ENCODE assay signal across 19 mouse cellular contexts in the genomic region with DNA sequence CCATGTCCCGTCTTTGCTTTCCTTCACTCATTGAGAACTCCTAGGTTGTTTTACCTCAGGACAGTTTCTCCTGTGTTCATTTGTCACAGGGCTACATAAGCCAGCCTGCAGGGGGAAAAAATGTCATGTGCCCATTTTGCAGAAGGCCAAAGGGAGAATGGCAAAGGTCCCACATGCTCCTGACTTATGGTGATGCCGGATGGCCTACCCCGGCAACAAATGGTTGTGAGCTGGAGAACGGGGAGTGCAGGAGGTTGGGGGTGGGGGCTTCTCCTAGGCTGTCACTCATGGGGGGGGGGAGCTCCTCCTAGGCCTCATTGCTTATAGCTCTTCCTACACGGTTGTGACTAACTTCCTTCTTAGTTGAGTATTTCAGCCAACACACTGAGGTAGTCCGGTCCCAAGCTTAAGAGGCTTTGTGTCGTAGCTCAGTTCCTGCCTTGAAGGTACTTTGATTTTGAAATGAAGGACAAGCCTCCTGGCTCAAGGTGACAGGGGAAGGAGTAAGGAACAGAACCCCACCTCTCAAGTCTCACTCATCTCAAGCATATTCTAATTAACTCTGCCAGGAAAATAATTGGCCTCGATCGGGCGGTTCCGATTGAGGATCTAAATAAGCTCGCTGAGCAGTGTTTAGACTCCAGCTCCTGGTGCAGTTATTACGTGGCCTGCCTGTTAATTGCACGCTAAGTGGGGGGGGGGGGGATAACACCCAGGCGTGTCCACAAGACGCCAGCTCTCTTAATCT.
DNase-seq lines count a peak whose midpoint lies in the region; ATAC-seq and TF ChIP-seq lines count a peak whose summit lies in the region.
"Had no signal": no experiment of that assay in that cellular context is flagged by ENCODE, and none has a peak within 500 bp of the region (broad histone marks: within the 10 kb centered on the region; RNA-seq: fewer than 3 reads in every experiment).

No protein-coding gene starts in this region.

- 0 out of 2 replicates have a peak overlapping the region, but pooled peaks have one; percentile 3 for H3K4me2 ChIP-seq in kidney, embryonic 15.5 days
- H3K4me2 ChIP-seq in hindbrain, embryonic 16.5 days (ENCODE audit: low read length) = no peak overlapping the region
- H3K4me2 ChIP-seq: embryonic facial prominence, embryonic 12.5 days; heart, embryonic 13.5 days; liver, embryonic 15.5 days had no signal

- H3K9ac ChIP-seq in kidney, embryonic 15.5 days = no peak overlapping the region
- no peak overlapping the region for H3K9ac ChIP-seq in hindbrain, embryonic 16.5 days (ENCODE audit: low read depth, low read length)
- H3K9ac ChIP-seq: embryonic facial prominence, embryonic 12.5 days; heart, embryonic 13.5 days; liver, embryonic 15.5 days had no signal

- no peak for TF ChIP-seq CTCF in left cerebral cortex, adult 2 months (IDR thresholded peaks at IDR 0.05)
- TF ChIP-seq CTCF in lung, adult 2 months (IDR thresholded peaks at IDR 0.05; ENCODE audit: insufficient read depth, low read length) = no peak

- no peak for ATAC-seq in kidney, embryonic 15.5 days (replicated peaks; ENCODE audit: low FRiP score)
- 0 out of 2 replicates have a peak, but pooled peaks have one; percentile 28 for ATAC-seq in hindbrain, embryonic 16.5 days

- no peaks in the 10 kb centered on the region for H3K36me3 ChIP-seq in kidney, embryonic 15.5 days
- no peaks in the 10 kb centered on the region for H3K36me3 ChIP-seq in hindbrain, embryonic 16.5 days (ENCODE audit: control insufficient read depth, insufficient read depth, low read length)
- H3K36me3 ChIP-seq: embryonic facial prominence, embryonic 12.5 days; heart, embryonic 13.5 days; liver, embryonic 15.5 days had no signal

- no peak for TF ChIP-seq POLR2A in lung, adult 2 months (IDR thresholded peaks at IDR 0.05; ENCODE audit: borderline replicate concordance, extremely low read depth, low read depth, low read length)

- no peaks in the 10 kb centered on the region for H3K9me3 ChIP-seq in kidney, embryonic 15.5 days (replicated peaks)
- no peaks in the 10 kb centered on the region for H3K9me3 ChIP-seq in hindbrain, embryonic 16.5 days (ENCODE audit: control insufficient read depth, low read length)
- H3K9me3 ChIP-seq: embryonic facial prominence, embryonic 12.5 days; heart, embryonic 13.5 days; liver, embryonic 15.5 days had no signal

- 76% methylated on average over 16 of the region's 16 CpGs for whole genome bisulfite sequencing in kidney, embryonic 15.5 days
- WGBS in hindbrain, embryonic 16.5 days = 68% methylated on average over 16 of the region's 16 CpGs
- 88% methylated on average over 16 of the region's 16 CpGs for WGBS in lung, adult 2 months

- no peak overlapping the region for H3K4me3 ChIP-seq in kidney, embryonic 15.5 days (replicated peaks)
- H3K4me3 ChIP-seq in hindbrain, embryonic 16.5 days (ENCODE audit: low read length) = no peak overlapping the region
- no peak overlapping the region for H3K4me3 ChIP-seq in left cerebral cortex, adult 2 months
- no peak overlapping the region for H3K4me3 ChIP-seq in lung, adult 2 months (replicated peaks; ENCODE audit: extremely low read depth, low read depth, low read length)
- H3K4me3 ChIP-seq: embryonic facial prominence, embryonic 12.5 days; gastrocnemius, adult 2 months; heart, embryonic 13.5 days; liver, embryonic 15.5 days had no signal

- no peak overlapping the region for H3K27ac ChIP-seq in kidney, embryonic 15.5 days
- no peak overlapping the region for H3K27ac ChIP-seq in hindbrain, embryonic 16.5 days (ENCODE audit: low read depth, low read length)
- H3K27ac ChIP-seq in left cerebral cortex, adult 2 months = no peak overlapping the region
- H3K27ac ChIP-seq: embryonic facial prominence, embryonic 12.5 days; gastrocnemius, adult 2 months; heart, embryonic 13.5 days; liver, embryonic 15.5 days had no signal

- no peak for DNase-seq in kidney, postnatal 36 days
- peak; percentile 19 for DNase-seq in Muller cell, postnatal 12 days (ENCODE audit: inconsistent ontology term)
- peak; percentile 33 for DNase-seq in brain, adult 2 months (ENCODE audit: low read depth, low spot score)
- no peak for DNase-seq in left cerebral cortex, adult 2 months (ENCODE audit: extremely low spot score in 1 of 2, low spot score in 2 of 2)
- DNase-seq in lung, adult 2 months = no peak
- DNase-seq: cerebellum, adult 18-20 months; cerebellum, postnatal 36 days; gastrocnemius, adult 2 months; heart, postnatal 4 days; kidney, adult 18-20 months; kidney, postnatal 14 days; layer of hippocampus, adult 9-11 months; lung, postnatal 10 days; thymus, postnatal 14 days had no signal

- H3K4me1 ChIP-seq in kidney, embryonic 15.5 days = peaks cover 31% of the 10 kb centered on the region
- H3K4me1 ChIP-seq in hindbrain, embryonic 16.5 days (ENCODE audit: control insufficient read depth, insufficient read depth, low read depth, low read length) = peaks cover 36% of the 10 kb centered on the region
- no peaks in the 10 kb centered on the region for H3K4me1 ChIP-seq in lung, adult 2 months (ENCODE audit: control insufficient read depth, insufficient read depth, low read length)
- H3K4me1 ChIP-seq: liver, embryonic 15.5 days had no signal

- no peaks in the 10 kb centered on the region for H3K27me3 ChIP-seq in kidney, embryonic 15.5 days
- no peaks in the 10 kb centered on the region for H3K27me3 ChIP-seq in hindbrain, embryonic 16.5 days (replicated peaks; ENCODE audit: control insufficient read depth, insufficient read depth, low read length)
- H3K27me3 ChIP-seq: embryonic facial prominence, embryonic 12.5 days; heart, embryonic 13.5 days; liver, embryonic 15.5 days had no signal

- intact Hi-C loops in left cerebral cortex, adult 2 months (cut with DNase I) = no loop called here

Comparison
In these comparisons a context has a peak if more than half of its experiments do, and no peak if none do; other contexts are left out.
1. DNase-seq: peak in Muller cell, postnatal 12 days (single experiment) and brain, adult 2 months (single experiment); none in kidney, postnatal 36 days (0 of 2), left cerebral cortex, adult 2 months (0 of 2) and lung, adult 2 months (single experiment).